9 mouse cellular contexts compared by ENCODE assay signal in the genomic region with DNA sequence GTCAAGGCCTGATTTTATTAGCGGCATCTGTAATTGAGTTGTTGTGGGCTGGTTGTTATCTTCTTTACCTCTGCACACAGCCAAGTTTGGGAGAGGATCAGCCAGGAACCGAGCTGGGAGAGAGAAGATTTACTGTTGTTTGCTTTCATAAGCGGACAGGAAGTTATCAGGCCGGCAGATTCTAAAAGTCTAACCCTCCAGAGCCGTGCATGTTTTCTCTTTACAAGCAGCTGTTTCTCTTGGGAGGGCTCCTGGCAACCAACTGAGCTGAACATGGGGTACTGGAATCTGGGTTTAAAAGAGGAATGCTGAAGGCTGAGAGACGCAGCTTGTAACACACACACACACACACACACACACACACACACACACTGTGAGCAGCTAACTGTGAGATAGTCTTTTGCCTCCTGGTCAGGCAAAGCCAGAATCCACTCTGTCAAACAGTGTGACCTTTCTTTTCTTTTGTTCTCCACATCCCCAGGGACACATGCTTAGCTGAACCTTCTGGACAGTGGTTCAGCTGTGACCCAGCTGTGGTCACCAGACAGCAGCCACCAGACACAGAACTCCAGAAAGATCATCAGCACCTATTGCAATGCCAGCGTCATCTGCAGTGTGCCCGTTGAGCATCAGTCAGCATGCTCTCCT.
A peak's percentile ranks its signal among the peaks of the same experiment; 100 is the strongest.
DNase-seq lines count a peak whose midpoint lies in the region; ATAC-seq and TF ChIP-seq lines count a peak whose summit lies in the region.
"Had no signal": no experiment of that assay in that cellular context is flagged by ENCODE, and none has a peak within 500 bp of the region (broad histone marks: within the 10 kb centered on the region; RNA-seq: fewer than 3 reads in every experiment).

No protein-coding gene starts in this region.

- H3K27ac ChIP-seq in forebrain, embryonic 10.5 days, result peak overlapping the region; percentile 30; the same call in 1 of the 2 replicates
- no peak overlapping the region for H3K27ac ChIP-seq in forebrain, embryonic 14.5 days (ENCODE audit: low read depth, low read length)
- peak overlapping the region; percentile 6; the same call in 1 of the 2 replicates for H3K27ac ChIP-seq in hindbrain, embryonic 12.5 days
- peak overlapping the region; percentile 7; the same call in 1 of the 2 replicates for H3K27ac ChIP-seq in limb, embryonic 13.5 days
- H3K27ac ChIP-seq in left cerebral cortex, adult 2 months, result no peak overlapping the region; the same call in 1 of the 2 replicates
- H3K27ac ChIP-seq: macrophage had no signal

- no peak for DNase-seq in forebrain, embryonic 10.5 days (ENCODE audit: extremely low spot score, low spot score)
- no peak for DNase-seq in forebrain, embryonic 14.5 days (ENCODE audit: low spot score)
- peak; percentile 35 for DNase-seq in forelimb bud, embryonic 11.5 days (ENCODE audit: low read depth, low spot score)
- peak; percentile 23 for DNase-seq in retina, embryonic 14.5 days (ENCODE audit: low spot score)
- no peak for DNase-seq in left cerebral cortex, adult 2 months (ENCODE audit: extremely low spot score in 1 of 2, low spot score in 2 of 2)

- no peaks in the 10 kb centered on the region for H3K36me3 ChIP-seq in forebrain, embryonic 10.5 days (replicated peaks)
- H3K36me3 ChIP-seq in forebrain, embryonic 14.5 days (ENCODE audit: control insufficient read depth, insufficient read depth, low read length), result no peaks in the 10 kb centered on the region
- H3K36me3 ChIP-seq in hindbrain, embryonic 12.5 days, result no peaks in the 10 kb centered on the region
- no peaks in the 10 kb centered on the region for H3K36me3 ChIP-seq in limb, embryonic 13.5 days

- intact Hi-C loops in left cerebral cortex, adult 2 months (cut with DNase I), result no loop called here

- H3K4me3 ChIP-seq in forebrain, embryonic 10.5 days, result no peak overlapping the region
- no peak overlapping the region for H3K4me3 ChIP-seq in forebrain, embryonic 14.5 days (ENCODE audit: low read depth, low read length)
- H3K4me3 ChIP-seq in hindbrain, embryonic 12.5 days, result no peak overlapping the region
- H3K4me3 ChIP-seq in limb, embryonic 13.5 days, result no peak overlapping the region
- H3K4me3 ChIP-seq in left cerebral cortex, adult 2 months, result no peak overlapping the region

- peaks cover 9% of the 10 kb centered on the region for H3K4me1 ChIP-seq in forebrain, embryonic 10.5 days
- no peaks in the 10 kb centered on the region for H3K4me1 ChIP-seq in forebrain, embryonic 14.5 days (ENCODE audit: control insufficient read depth, insufficient read depth, low read length)
- H3K4me1 ChIP-seq in hindbrain, embryonic 12.5 days, result peaks cover 9% of the 10 kb centered on the region
- peaks cover 30% of the 10 kb centered on the region for H3K4me1 ChIP-seq in limb, embryonic 13.5 days

- no peak for TF ChIP-seq CTCF in left cerebral cortex, adult 2 months (IDR thresholded peaks at IDR 0.05)

- no peaks in the 10 kb centered on the region for H3K9me3 ChIP-seq in forebrain, embryonic 10.5 days
- H3K9me3 ChIP-seq in forebrain, embryonic 14.5 days (replicated peaks; ENCODE audit: control insufficient read depth, low read length), result no peaks in the 10 kb centered on the region
- H3K9me3 ChIP-seq in hindbrain, embryonic 12.5 days (replicated peaks), result no peaks in the 10 kb centered on the region
- H3K9me3 ChIP-seq in limb, embryonic 13.5 days, result no peaks in the 10 kb centered on the region

- H3K4me2 ChIP-seq in forebrain, embryonic 14.5 days (ENCODE audit: low read length), result no peak overlapping the region
- no peak overlapping the region for H3K4me2 ChIP-seq in hindbrain, embryonic 12.5 days (replicated peaks)
- H3K4me2 ChIP-seq in limb, embryonic 13.5 days (replicated peaks), result peak overlapping the region; percentile 29; the same call in 1 of the 2 replicates

- no peaks in the 10 kb centered on the region for H3K27me3 ChIP-seq in forebrain, embryonic 10.5 days (ENCODE audit: poor library complexity, severe bottlenecking)
- H3K27me3 ChIP-seq in forebrain, embryonic 14.5 days (replicated peaks; ENCODE audit: control insufficient read depth, insufficient read depth, low read length), result no peaks in the 10 kb centered on the region
- H3K27me3 ChIP-seq in hindbrain, embryonic 12.5 days, result no peaks in the 10 kb centered on the region
- no peaks in the 10 kb centered on the region for H3K27me3 ChIP-seq in limb, embryonic 13.5 days

- H3K9ac ChIP-seq in forebrain, embryonic 14.5 days (ENCODE audit: low read length), result no peak overlapping the region
- H3K9ac ChIP-seq in hindbrain, embryonic 12.5 days, result no peak overlapping the region
- no peak overlapping the region for H3K9ac ChIP-seq in limb, embryonic 13.5 days

- ATAC-seq in forebrain, embryonic 14.5 days, result no peak
- no peak for ATAC-seq in hindbrain, embryonic 12.5 days (ENCODE audit: low FRiP score)
- ATAC-seq in limb, embryonic 13.5 days (ENCODE audit: low FRiP score, low read depth), result peak; percentile 83
- ATAC-seq in CD4-positive, CD25-positive, alpha-beta regulatory T cell, adult 4 months, result no peak

- 76% methylated on average over 8 of the region's 8 CpGs for WGBS in forebrain, embryonic 10.5 days
- 71% methylated on average over 8 of the region's 8 CpGs for WGBS in forebrain, embryonic 14.5 days
- WGBS in hindbrain, embryonic 12.5 days, result 53% methylated on average over 8 of the region's 8 CpGs
- 27% methylated on average over 8 of the region's 8 CpGs for WGBS in limb, embryonic 13.5 days

Comparison
In these comparisons a context has a peak if more than half of its experiments do, and no peak if none do; other contexts are left out.
1. H3K27ac ChIP-seq: peak in forebrain, embryonic 10.5 days (single experiment), hindbrain, embryonic 12.5 days (single experiment) and limb, embryonic 13.5 days (single experiment); none in forebrain, embryonic 14.5 days (single experiment) and left cerebral cortex, adult 2 months (single experiment).
2. DNase-seq: peak in forelimb bud, embryonic 11.5 days (single experiment) and retina, embryonic 14.5 days (single experiment); none in forebrain, embryonic 10.5 days (single experiment), forebrain, embryonic 14.5 days (single experiment) and left cerebral cortex, adult 2 months (0 of 2).